ENCODE assay signal across 8 mouse cellular contexts in genomic region chr9:110879191-110879920, GRCm38 (mm10). TPM values are rescaled to one million over a fixed set of nuclear protein-coding genes. Genes with fewer than 3 reads are reported as not detected.
DNase-seq lines count a peak whose midpoint lies in the region; ATAC-seq and TF ChIP-seq lines count a peak whose summit lies in the region.

Als2cl (plus strand) TSS chr9:110879870.

- H3K4me1 ChIP-seq in lung, adult 2 months (ENCODE audit: control insufficient read depth, insufficient read depth, low read length): peaks cover 4% of the 10 kb centered on the region
- H3K4me1 ChIP-seq in intestine, embryonic 16.5 days (ENCODE audit: control insufficient read depth, insufficient read depth, low read length): peaks cover 31% of the 10 kb centered on the region
- H3K4me1 ChIP-seq in liver, embryonic 11.5 days (replicated peaks; ENCODE audit: control insufficient read depth, insufficient read depth, low read length): peaks cover 4% of the 10 kb centered on the region; the same call in 1 of the 2 replicates

- H3K9me3 ChIP-seq in intestine, embryonic 16.5 days (ENCODE audit: control insufficient read depth, low read length): no peaks in the 10 kb centered on the region
- no peaks in the 10 kb centered on the region for H3K9me3 ChIP-seq in liver, embryonic 11.5 days (ENCODE audit: control insufficient read depth, low read length)

- H3K9ac ChIP-seq in intestine, embryonic 16.5 days (ENCODE audit: low read depth, low read length): peak within 1 kb of the TSS; percentile 70
- H3K9ac ChIP-seq in liver, embryonic 11.5 days (ENCODE audit: low read depth, low read length): peak within 1 kb of the TSS; percentile 26; the same call in 1 of the 2 replicates

- no peaks in the 10 kb centered on the region for H3K36me3 ChIP-seq in intestine, embryonic 16.5 days (ENCODE audit: control insufficient read depth, insufficient read depth, low read length)
- H3K36me3 ChIP-seq in liver, embryonic 11.5 days (ENCODE audit: control insufficient read depth, insufficient read depth, low read length): no peaks in the 10 kb centered on the region

- DNase-seq in lung, adult 2 months: peak; percentile 51
- no peak for DNase-seq in lung, postnatal 14 days
- peak; percentile 34 for DNase-seq in adrenal gland, postnatal 25 days
- DNase-seq in gonadal fat pad, adult 2 months (ENCODE audit: low read depth): no peak
- no peak for DNase-seq in liver, embryonic 11.5 days (ENCODE audit: low spot score)
- DNase-seq in ovary, adult 18-20 months (ENCODE audit: low spot score): peak; percentile 74
- DNase-seq in spleen, adult 18-20 months: no peak

- peak within 1 kb of the TSS; percentile 70 for H3K27ac ChIP-seq in intestine, embryonic 16.5 days (ENCODE audit: low read length)
- no peak within 1 kb of the TSS for H3K27ac ChIP-seq in liver, embryonic 11.5 days (ENCODE audit: low read depth, low read length)

- no peak for TF ChIP-seq CTCF in lung, adult 2 months (IDR thresholded peaks at IDR 0.05; ENCODE audit: insufficient read depth, low read length)

- peak within 1 kb of the TSS; percentile 91 for H3K4me3 ChIP-seq in lung, adult 2 months (replicated peaks; ENCODE audit: extremely low read depth, low read depth, low read length)
- H3K4me3 ChIP-seq in intestine, embryonic 16.5 days (ENCODE audit: low read length): peak within 1 kb of the TSS; percentile 68
- peak within 1 kb of the TSS; percentile 52 for H3K4me3 ChIP-seq in liver, embryonic 11.5 days (ENCODE audit: low read depth, low read length)

- peak within 1 kb of the TSS; percentile 86 for H3K4me2 ChIP-seq in intestine, embryonic 16.5 days (ENCODE audit: low read depth, low read length)
- H3K4me2 ChIP-seq in liver, embryonic 11.5 days: peak within 1 kb of the TSS; percentile 71

- peak; percentile 21 for ATAC-seq in intestine, embryonic 16.5 days
- ATAC-seq in liver, embryonic 11.5 days (replicated peaks; ENCODE audit: low FRiP score): no peak

- no peak for TF ChIP-seq POLR2A in lung, adult 2 months (IDR thresholded peaks at IDR 0.05; ENCODE audit: borderline replicate concordance, extremely low read depth, low read depth, low read length)

- H3K27me3 ChIP-seq in intestine, embryonic 16.5 days (replicated peaks; ENCODE audit: control insufficient read depth, insufficient read depth, low read length): no peaks in the 10 kb centered on the region
- peaks cover 48% of the 10 kb centered on the region for H3K27me3 ChIP-seq in liver, embryonic 11.5 days (replicated peaks; ENCODE audit: control insufficient read depth, insufficient read depth, low read length)

- 14% methylated on average over 12 of the region's 12 CpGs for WGBS in lung, adult 2 months
- 17% methylated on average over 12 of the region's 12 CpGs for WGBS in intestine, embryonic 16.5 days
- 17% methylated on average over 12 of the region's 12 CpGs for WGBS in liver, embryonic 11.5 days

RNA-seq across cellular contexts. Expression of gene Als2cl, which starts in this region (rescaled TPM):
- polyA plus RNA-seq in lung, adult 2 months (2012; rRNA removed): 118 and 120 TPM in 2 replicates
- total RNA-seq in adrenal gland, postnatal 25 days (2021): 19.7 and 22.1 TPM in 2 replicates
- 17.7 and 24.0 TPM in 2 replicates for polyA plus RNA-seq in gonadal fat pad, adult 2 months (2012; rRNA removed)
- 9.2 and 10.8 TPM in 2 replicates for polyA plus RNA-seq in intestine, embryonic 16.5 days (2015; fragmentation: Nextera tagmentation; extraction: Ambion mirVana)
- 2.5 and 3.6 TPM in 2 replicates for polyA plus RNA-seq in liver, embryonic 11.5 days (2014; fragmentation: Nextera tagmentation; extraction: Ambion mirVana)

Comparison
In these comparisons a context has a peak if more than half of its experiments do, and no peak if none do; other contexts are left out.
1. DNase-seq: peak in lung, adult 2 months (single experiment), adrenal gland, postnatal 25 days (single experiment) and ovary, adult 18-20 months (single experiment); none in lung, postnatal 14 days (single experiment), gonadal fat pad, adult 2 months (single experiment), liver, embryonic 11.5 days (single experiment) and spleen, adult 18-20 months (0 of 2).
2. Peak in every context shown above with its lines, with median percentiles within 50 percentile points of each other: H3K4me3 ChIP-seq.